Mouse (Mus musculus) lung, embryonic 14.5 days (tissue): Measurements from ENCODE around the gene Ifitm1. TPM values are rescaled to one million over a fixed set of nuclear protein-coding genes. Genes with fewer than 3 reads are reported as not detected.

Source experiments
- ATAC-seq: fragments of 200-750 bp; cut with Nextera tagmentation; 2 replicates; pipeline ENCODE4 v1.8.0; 2017; ENCODE audit warnings: mild to moderate bottlenecking, moderate TSS enrichment, moderate library complexity; ENCODE audit not compliant: insufficient read depth
- DNase-seq: peaks from one replicate; pipeline ENCODE4 v3.0.0-alpha.2; 2015
- H3K27ac ChIP-seq: fragments of 300-500 bp; sonication (generic); 2 replicates; pipeline ENCODE4 v1.5.1; 2014; ENCODE audit warnings: low read depth, mild to moderate bottlenecking, moderate library complexity
- H3K27me3 ChIP-seq: fragments of 300-500 bp; sonication (generic); 2 replicates; pipeline ENCODE4 v1.6.1; 2014; ENCODE audit warnings: low read length, control low read depth; ENCODE audit not compliant: insufficient read depth
- H3K36me3 ChIP-seq: fragments of 300-500 bp; sonication (generic); 2 replicates; pipeline ENCODE4 v1.6.1; 2014; ENCODE audit warnings: control low read depth; ENCODE audit not compliant: insufficient read depth
- H3K4me1 ChIP-seq: fragments of 300-500 bp; sonication (generic); 2 replicates; pipeline ENCODE4 v1.6.1; 2014; ENCODE audit warnings: antibody characterized with exemption, control low read depth; ENCODE audit not compliant: insufficient read depth
- H3K4me2 ChIP-seq: fragments of 300-500 bp; sonication (generic); 2 replicates; pipeline ENCODE4 v1.6.1; 2014; ENCODE audit warnings: mild to moderate bottlenecking
- H3K4me3 ChIP-seq: fragments of 300-500 bp; sonication (generic); 2 replicates; pipeline ENCODE4 v1.5.1; 2014; ENCODE audit warnings: low read depth, low read length
- H3K9ac ChIP-seq: fragments of 300-500 bp; sonication (generic); 2 replicates; pipeline ENCODE4 v1.6.1; 2014
- H3K9me3 ChIP-seq: fragments of 300-500 bp; sonication (generic); 2 replicates; pipeline ENCODE4 v1.6.1; 2016; ENCODE audit warnings: low read depth, low read length, control low read depth
- CTCF ChIP-seq: IDR thresholded peaks from 2 replicates; pipeline ENCODE4 v1.5.1; 2016; ENCODE audit warnings: antibody characterized with exemption, low read depth
- WGBS: fragments of 180-500 bp; shearing (Covaris S2); extraction: QIAGEN DNeasy Blood & Tissue Kit; methylation state at CpG from one replicate; pipeline ENCODE4 v1.1.7; 2014; 5-methylcytosine and 5-hydroxymethylcytosine counted together
- polyA plus RNA-seq: library from polyadenylated mRNA; unstranded; fragments of >200 nt; fragmentation: Nextera tagmentation; extraction: Ambion mirVana; gene quantifications from 2 replicates; pipeline ENCODE4 v1.2.1, GENCODE M21; 2014

Ifitm1 gene
- polyA plus RNA-seq, 1 experiment from 2014 or later, result 42.5 TPM

DNA sequence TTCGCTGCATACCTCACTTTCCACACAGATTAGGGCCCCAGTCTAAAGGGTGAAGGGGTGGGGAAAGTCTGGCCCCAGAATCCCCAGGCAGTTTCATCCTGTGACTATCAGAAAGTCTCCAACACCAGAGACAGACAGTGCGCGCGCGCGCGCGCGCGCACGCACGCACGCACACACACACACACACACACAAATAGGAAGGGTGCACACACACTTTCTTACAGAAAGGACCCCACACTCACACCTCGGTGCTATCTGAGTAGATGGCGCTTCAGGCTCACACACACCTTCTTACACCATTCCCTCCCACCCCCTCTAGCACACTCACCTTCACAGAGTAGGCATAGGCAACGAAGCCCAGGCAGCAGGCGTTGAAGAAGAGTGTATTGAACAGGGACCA lies 11.7 kb upstream of the Ifitm1 start:
- Histone ChIP-seq H3K27ac (peak overlapping the region; percentile 96), H3K9ac (peak overlapping the region; percentile 67), H3K4me3 (peak overlapping the region; percentile 60), H3K4me1 (peaks cover 18% of the 10 kb centered on the region), H3K4me2 (peak overlapping the region; percentile 90), H3K27me3 (no peaks in the 10 kb centered on the region), H3K9me3 (no peaks in the 10 kb centered on the region), H3K36me3 (0 out of 2 replicates have a peak, but pooled peaks cover under 1% of the 10 kb centered on the region)
- no peak for TF ChIP-seq CTCF
- WGBS, result 9% methylated on average over 17 of the region's 17 CpGs
- ATAC-seq (peak; percentile 36), DNase-seq (peak; percentile 66)

DNA sequence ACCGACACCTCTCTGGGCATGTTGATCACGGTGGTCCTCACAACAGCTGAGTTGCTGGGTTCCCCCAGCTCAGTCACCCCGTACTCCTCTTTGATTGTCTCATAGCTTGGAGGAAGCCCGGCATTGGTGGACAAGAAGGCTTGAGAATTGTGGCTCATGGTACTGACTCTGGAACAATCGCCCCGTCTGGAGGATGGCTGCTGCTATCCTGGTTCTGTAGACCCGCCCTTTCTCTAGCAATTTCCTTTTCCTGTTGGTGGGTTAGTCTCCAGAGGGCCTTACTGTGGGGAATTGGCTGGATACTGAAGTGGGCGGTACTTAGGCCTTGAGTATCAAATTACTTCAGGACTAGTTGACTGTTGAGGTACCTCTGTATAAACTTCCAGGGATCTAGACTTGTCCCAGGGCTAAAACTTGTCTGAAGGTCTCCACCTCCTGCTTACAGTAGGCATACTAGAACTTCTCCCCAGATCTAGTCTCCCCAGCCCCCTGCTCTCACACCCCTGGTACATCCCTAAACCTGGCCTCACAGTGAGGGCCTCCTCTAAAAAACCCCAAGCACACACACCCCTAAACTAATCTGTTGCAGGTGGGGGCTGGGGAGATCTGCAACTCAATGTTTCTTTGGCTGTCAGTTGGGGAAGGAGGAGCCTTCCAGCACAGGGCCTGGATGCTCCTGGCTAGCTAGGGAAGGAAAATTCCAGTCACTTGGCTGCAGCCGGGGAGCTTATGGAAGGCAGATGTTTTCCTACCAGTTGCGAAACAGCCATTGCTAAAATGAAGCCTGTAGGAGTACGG lies 11.1 kb upstream of the Ifitm1 start, which contains the start of the genes Gm45717 and Ifitm2:
Gm45717 (minus strand) TSS at position 180 of the 798 bp plus-strand sequence.
Ifitm2 (minus strand) TSS at position 230 of the 798 bp plus-strand sequence.
- TF ChIP-seq CTCF, result no peak
- no peaks in the 10 kb centered on the region for H3K9me3 ChIP-seq
- peak; percentile 97 for DNase-seq
- peaks cover 17% of the 10 kb centered on the region for H3K4me1 ChIP-seq
- peak; percentile 92 for ATAC-seq
- H3K36me3 ChIP-seq, result no peaks in the 10 kb centered on the region
- peak within 1 kb of the TSS; percentile 67 for H3K9ac ChIP-seq
- 2% methylated on average over 10 of the region's 11 CpGs for WGBS
- peak within 1 kb of the TSS; percentile 96 for H3K27ac ChIP-seq
- H3K4me3 ChIP-seq, result peak within 1 kb of the TSS; percentile 60
- peak within 1 kb of the TSS; percentile 90 for H3K4me2 ChIP-seq
- no peaks in the 10 kb centered on the region for H3K27me3 ChIP-seq

DNA sequence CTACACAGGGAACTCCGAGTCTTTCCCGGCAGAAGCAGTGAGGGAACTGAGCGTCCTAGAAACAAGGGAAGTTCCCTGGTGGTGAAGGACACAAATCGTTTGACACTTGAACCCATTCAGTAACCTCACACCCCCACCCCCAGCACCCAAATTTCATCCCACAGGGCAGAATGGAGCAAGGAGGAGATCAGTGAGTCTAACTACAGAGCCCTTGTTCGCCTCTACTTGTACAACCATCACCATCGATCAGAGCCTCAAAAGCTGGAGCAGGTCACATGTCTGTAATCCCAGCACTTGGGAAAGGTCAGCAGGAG lies 10.5 kb upstream of the Ifitm1 start:
- peak overlapping the region; percentile 6 for H3K9ac ChIP-seq
- H3K9me3 ChIP-seq, result no peaks in the 10 kb centered on the region
- WGBS, result 32% methylated on average over 6 of the region's 6 CpGs
- peak overlapping the region; percentile 96 for H3K27ac ChIP-seq
- no peak overlapping the region; the same call in 1 of the 2 replicates for H3K4me3 ChIP-seq
- DNase-seq (no peak), ATAC-seq (peak; percentile 2; the same call in 1 of the 2 replicates)
- no peak for TF ChIP-seq CTCF
- H3K4me1 ChIP-seq, result peaks cover 17% of the 10 kb centered on the region
- no peaks in the 10 kb centered on the region for H3K36me3 ChIP-seq
- peak overlapping the region; percentile 90 for H3K4me2 ChIP-seq
- H3K27me3 ChIP-seq, result no peaks in the 10 kb centered on the region

DNA sequence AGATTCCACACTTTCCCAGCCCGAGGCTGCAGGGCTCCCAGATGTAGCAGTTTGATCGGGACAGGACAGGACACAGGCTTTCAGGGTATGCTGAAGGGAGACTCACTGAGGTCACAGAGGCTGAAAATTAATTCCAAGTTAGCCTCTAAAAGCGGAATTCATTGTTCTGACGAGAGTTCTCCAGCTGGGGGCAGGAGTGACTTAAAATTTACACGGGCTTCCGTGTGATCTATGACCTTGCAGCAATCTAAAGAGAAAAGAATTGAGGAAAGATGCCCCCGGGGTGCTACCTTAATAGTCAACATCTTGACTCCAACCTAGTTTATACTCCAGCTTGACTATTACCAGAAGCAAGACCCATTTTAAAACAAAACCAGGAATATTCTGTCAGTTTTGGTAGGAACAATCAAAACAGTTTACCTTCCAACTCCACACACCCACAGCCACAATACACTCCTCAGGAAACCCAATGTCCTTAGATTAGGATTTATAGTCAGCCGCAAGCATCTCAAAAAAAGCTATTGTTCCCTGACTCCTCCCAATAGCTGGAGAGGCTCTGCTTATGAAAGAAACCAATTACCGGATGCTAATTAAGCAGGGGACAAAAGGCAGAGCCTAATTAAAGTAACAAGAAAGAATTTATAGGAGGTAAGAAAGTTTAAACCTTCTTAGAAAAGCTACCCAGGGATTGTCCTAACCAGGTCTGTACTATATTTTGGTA lies 7.7 kb upstream of the Ifitm1 start:
- no peak overlapping the region for H3K27ac ChIP-seq
- 15% methylated on average over 9 of the region's 9 CpGs for WGBS

DNA sequence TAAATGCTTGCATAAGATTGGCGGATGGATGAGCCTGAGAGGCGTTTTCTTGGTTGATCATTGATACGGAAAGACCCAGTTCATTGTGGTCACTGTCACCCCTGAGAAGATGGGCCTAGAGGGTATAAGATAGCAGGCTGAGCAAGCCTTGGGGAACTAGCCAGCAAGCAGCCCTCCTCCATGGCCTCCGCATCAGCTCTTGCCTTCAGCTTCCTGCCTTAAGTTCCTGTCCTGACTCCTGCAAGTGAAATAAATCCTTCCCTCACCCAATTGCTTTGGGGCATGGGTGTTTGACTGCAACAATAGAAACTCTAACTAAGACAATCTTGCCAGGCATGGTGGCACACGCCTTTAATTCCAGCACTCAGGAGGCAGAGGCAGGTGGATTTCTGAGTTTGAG lies 7.0 kb upstream of the Ifitm1 start:
- Histone ChIP-seq H3K4me3 (no peak overlapping the region), H3K36me3 (no peaks in the 10 kb centered on the region), H3K27ac (no peak overlapping the region), H3K9me3 (no peaks in the 10 kb centered on the region), H3K4me2 (no peak overlapping the region), H3K9ac (no peak overlapping the region), H3K27me3 (no peaks in the 10 kb centered on the region), H3K4me1 (peaks cover 9% of the 10 kb centered on the region)
- no peak for ATAC-seq
- no peak for TF ChIP-seq CTCF
- no peak for DNase-seq
- WGBS, result 76% methylated on average over 5 of the region's 5 CpGs

More for the DNA sequence above, 7.7 kb upstream of the Ifitm1 start:
- Histone ChIP-seq H3K27me3 (no peaks in the 10 kb centered on the region), H3K9ac (no peak overlapping the region), H3K4me1 (peaks cover 12% of the 10 kb centered on the region), H3K36me3 (no peaks in the 10 kb centered on the region), H3K9me3 (no peaks in the 10 kb centered on the region), H3K4me3 (no peak overlapping the region), H3K4me2 (no peak overlapping the region)
- ATAC-seq (no peak), DNase-seq (peak; percentile 85)
- TF ChIP-seq CTCF, result peak; percentile 52

DNA sequence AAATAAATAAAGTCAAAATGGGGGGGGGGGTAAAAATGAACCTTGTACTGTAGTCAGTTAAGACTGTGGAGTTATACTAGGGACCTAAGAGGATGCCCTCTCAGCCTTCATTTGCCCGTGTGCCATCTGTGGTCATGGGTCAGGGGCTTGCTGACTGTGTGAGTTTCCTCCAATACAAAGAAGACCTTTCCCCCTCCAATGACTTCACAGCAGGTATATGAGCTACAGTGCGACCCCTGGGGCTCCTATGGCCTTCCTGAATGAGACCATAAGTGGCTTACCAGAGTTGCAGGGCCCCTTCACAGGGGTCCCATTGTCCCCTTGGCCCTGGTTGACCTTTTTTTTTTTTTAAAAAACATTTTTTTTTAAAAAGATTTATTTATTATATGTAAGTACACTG lies 5.6 kb upstream of the Ifitm1 start:
- DNase-seq, result no peak
- no peak for TF ChIP-seq CTCF
- no peaks in the 10 kb centered on the region for H3K36me3 ChIP-seq
- no peak for ATAC-seq
- H3K9ac ChIP-seq, result no peak overlapping the region
- no peak overlapping the region for H3K27ac ChIP-seq
- WGBS, result 82% methylated on average over 2 of the region's 2 CpGs
- H3K4me2 ChIP-seq, result no peak overlapping the region
- no peaks in the 10 kb centered on the region for H3K9me3 ChIP-seq
- H3K4me1 ChIP-seq, result peaks cover 3% of the 10 kb centered on the region; the same call in 1 of the 2 replicates
- no peak overlapping the region for H3K4me3 ChIP-seq
- H3K27me3 ChIP-seq, result no peaks in the 10 kb centered on the region

DNA sequence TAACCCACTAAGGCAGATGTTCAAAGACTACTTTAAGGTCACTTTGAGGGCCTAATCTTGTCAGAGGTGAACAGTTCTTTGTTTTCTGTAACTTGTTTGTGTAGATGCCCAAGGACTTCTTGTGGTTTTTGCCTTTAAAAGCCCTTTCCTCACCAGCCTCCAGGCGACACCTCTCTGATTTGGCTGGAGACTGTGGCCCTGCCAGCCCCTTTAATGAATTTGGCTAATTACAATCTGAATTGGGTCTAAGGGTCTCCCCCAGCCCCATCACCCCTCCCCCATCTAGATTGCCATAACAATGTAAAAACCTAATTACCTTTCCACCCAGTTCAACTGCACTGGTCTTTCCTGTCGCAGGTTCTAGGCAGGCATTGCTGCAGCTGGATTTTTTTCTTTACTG lies 4.3 kb upstream of the Ifitm1 start:
- no peak overlapping the region for H3K4me3 ChIP-seq

More for the DNA sequence above, 4.3 kb upstream of the Ifitm1 start:
- H3K9me3 ChIP-seq, result no peaks in the 10 kb centered on the region
- TF ChIP-seq CTCF, result no peak
- no peak for ATAC-seq
- no peak overlapping the region for H3K27ac ChIP-seq
- no peak overlapping the region for H3K9ac ChIP-seq
- DNase-seq, result no peak
- no peaks in the 10 kb centered on the region for H3K27me3 ChIP-seq
- H3K4me1 ChIP-seq, result no peaks in the 10 kb centered on the region
- H3K36me3 ChIP-seq, result no peaks in the 10 kb centered on the region
- WGBS, result 91% methylated on average over 2 of the region's 2 CpGs
- H3K4me2 ChIP-seq, result no peak overlapping the region
